Mouse (Mus musculus) retina, postnatal 1 day (tissue): ENCODE results near the gene Pcdh15.

Source experiments
- DNase-seq: peaks from one replicate; pipeline ENCODE4 v3.0.0-alpha.2; 2012

The Pcdh15 gene

GRCm38 (mm10) chr10:73098966-73099845, at the start of gene Pcdh15:
Gene Pcdh15 (plus strand): TSS chr10:73099342.
- peak; percentile 55 for DNase-seq

DNA sequence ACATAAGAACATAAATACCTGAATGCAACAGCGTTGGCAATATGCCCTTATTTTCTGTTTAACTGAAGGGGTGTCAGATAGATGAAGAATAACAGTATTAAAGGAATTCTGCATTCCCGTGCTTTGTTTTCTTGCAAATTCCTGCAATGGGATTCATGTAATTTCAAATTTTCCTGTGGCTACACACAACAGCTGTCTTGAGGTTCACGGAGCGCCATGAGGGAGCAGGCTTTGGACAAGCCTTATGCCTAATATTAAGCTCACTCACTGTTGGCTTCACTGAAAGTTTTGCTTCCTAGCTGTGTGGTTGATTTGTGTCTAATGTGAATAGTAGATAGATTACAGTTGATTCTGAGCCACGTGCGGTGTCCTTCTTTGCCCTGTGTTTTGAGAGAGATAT, 47.1 kb upstream of the Pcdh15 start:
- no peak for DNase-seq

DNA sequence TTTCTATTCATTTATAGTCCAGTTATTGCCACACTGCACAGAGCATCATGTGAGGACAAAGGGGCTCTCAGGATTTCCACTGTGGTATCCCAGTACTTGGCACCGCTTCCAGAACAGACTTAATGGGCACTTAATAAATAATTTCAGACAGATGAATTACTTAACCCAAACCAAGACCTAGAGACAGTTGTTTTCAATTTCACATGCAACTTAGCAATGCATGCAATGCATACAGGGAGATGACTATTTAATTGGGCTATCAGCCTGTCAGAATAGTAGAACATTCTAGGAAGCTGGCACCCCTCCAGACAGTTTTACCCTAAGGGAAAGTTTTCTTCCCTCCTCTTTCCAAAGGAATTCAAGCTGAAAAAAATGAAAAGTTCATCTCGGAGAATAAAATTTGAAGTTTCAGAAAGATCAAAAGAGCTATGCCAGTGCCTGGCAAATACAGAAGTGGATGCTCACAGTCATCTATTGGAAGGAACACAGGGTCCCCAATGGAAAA, 39.4 kb upstream of the Pcdh15 start:
- DNase-seq: no peak

GRCm38 (mm10) chr10:73086703-73087102, 12.4 kb upstream of the Pcdh15 start:
- no peak for DNase-seq

GRCm38 (mm10) chr10:73096531-73097135, 2.5 kb upstream of the Pcdh15 start:
- peak; percentile 83 for DNase-seq

GRCm38 (mm10) chr10:73097176-73097575, 2.0 kb upstream of the Pcdh15 start:
- DNase-seq: no peak

GRCm38 (mm10) chr10:73097979-73098378, 1.2 kb upstream of the Pcdh15 start:
- peak; percentile 81 for DNase-seq

DNA sequence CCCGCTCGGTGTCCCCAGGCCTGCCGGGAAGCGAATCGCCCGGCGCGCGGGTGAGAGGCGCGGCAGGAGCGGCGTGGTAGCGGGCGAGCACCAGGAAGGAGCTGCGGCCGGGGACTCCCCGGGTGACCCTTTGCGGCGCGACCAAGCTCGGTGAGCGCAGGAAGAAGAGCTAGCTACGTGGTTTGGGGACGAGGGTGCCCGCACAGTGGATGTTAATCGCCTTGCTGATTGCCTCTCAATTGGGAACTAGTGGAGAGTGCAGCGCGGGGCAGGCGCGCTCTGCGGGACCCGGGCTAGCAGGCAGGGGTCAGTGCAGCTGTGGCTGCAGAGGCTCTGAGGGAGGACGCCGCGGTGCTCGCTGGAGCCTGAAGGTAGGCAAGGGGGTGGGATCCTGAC, 702 bp downstream of the Pcdh15 start:
- DNase-seq: peak; percentile 67

DNA sequence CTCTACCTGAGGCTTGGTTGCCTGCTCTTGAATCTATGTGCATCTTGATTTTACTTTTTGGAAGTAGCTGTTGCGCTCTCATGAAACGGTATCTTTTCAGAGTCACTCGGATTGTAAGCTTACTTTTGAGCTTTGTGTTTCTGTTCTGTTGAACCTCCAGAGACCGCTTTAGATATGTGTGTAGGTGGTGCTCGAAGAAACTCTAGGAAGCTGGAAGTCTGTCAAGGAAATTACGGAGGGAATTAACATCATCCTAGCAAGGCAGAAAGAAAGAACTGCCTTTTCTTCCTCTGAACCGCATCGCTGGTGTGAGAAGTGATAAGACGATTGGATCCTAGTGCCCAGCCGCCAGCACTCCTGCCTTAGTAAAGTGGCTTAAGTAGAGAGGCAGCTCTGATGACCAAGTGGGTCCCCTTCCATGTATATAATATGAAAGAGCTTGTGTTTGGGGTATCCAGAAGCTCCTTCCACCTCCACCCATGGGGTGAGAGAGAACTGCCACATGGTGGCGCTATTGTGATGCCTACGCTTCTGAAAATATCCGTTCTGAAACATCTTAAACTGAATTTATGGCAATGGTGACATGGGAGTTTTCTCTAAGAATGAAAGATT, 4.3 kb downstream of the Pcdh15 start:
- peak; percentile 26 for DNase-seq

DNA sequence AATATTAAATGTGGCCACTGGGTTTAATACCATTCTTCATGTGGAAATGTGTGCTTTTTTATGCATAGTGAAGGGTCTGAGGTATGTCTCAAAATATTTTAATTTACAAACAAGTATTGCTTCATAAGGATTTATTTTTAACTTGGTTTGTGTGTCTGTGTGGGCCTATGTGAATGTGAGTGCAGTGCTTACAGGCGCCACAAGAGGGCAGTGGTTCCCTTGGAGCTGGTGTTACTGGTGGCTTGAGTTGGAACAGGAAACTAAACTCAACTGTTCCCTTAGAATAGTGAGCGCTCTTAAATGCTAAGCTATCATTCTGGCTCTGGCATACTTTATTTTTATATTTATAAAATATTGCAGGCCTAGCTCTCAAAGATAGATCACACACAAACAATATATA, 6.8 kb downstream of the Pcdh15 start:
- peak; percentile 51 for DNase-seq

DNA sequence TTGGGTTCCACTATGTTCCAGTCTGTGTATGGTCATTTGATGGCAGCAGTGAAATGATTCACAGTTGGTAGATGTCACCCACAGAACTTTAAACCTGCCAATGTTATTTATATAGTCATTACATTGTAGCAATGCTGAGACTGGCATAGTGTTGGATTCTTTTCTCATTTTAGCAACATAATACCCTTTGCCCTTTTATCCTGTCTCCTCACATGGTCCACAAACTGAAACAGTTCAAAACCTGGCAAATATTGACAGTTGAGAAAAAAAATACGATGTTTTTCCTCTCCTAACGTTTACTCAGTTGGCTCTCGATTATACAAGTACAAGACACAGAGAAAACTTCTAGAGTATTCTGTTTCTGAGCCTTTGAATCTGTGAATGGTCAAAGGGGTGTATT, 38.8 kb downstream of the Pcdh15 start:
- no peak for DNase-seq

DNA sequence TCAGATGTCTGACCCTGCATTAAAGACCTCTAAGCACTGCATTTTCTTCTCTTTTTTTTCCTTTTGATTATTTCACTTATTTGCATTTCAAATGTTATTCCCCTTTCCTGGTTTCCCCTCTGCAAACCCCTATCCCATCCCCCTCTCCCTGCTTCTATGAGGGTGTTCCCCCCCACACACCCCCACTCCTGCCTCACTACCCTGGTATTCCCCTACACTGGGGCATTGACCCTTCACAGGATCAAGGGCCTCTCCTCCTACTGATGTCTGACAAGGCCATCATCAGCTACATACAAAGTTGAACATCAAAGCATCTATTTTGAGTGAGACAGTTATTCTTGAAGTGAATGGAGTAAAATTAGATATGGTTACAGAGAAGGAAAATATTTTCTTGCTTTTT, 48.4 kb downstream of the Pcdh15 start:
- DNase-seq: no peak

DNA sequence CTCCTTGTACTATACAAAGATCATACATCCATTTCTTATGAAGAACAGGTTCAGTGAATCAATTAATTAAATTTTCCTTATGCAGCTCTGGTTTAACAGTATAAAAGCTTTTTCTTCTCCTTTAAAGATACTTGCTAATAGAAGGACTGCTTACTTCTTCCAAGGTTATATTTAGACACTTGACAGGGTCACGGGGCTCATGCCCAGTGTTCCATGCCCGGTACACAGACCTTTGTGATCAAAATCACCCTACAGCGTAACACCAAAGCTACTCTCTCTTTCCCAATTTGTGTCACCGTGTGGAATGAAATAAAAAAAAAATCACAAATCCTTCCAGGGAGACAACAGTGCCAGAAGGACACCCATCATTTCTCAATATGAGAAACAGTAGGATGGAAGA, 48.8 kb downstream of the Pcdh15 start:
- DNase-seq: no peak

DNA sequence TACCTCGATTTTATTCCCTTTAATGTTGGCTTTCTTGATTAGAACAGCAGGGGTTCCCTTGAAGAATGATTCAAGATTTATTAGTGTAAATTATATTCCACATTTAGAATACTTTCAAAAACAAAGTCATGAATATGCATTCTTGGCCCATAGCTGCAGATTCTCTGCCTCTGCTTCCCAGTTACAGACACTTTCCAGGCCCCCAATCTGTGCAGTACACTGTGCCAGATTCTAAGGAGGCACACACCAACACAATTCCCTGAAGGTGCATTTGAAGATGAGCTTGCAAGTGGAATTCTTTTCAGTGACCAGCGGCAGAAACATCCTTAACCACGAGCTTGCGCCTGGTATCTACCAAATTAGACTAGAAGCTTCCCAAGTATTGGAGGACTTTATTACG, 55.4 kb downstream of the Pcdh15 start:
- no peak for DNase-seq

DNA sequence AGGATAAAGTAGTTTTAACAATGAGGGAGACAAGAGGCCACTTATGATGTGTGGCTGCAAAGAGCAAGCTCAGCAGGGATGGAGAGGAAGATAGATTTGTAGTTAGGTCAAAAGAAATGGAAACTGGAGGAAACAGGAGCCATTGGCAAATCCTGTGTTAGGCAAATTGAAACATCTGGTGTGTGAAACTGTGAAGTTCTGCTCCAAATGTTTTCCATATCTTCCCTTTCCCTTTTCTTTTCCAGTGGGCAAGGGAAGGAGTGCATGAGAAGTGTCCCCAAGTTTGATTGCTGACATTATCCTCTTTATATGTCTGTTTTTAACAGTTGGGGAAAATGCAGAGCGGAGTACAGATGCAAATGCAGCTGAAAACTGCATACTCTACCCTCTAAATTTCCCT, 62.6 kb downstream of the Pcdh15 start:
- DNase-seq: no peak

DNA sequence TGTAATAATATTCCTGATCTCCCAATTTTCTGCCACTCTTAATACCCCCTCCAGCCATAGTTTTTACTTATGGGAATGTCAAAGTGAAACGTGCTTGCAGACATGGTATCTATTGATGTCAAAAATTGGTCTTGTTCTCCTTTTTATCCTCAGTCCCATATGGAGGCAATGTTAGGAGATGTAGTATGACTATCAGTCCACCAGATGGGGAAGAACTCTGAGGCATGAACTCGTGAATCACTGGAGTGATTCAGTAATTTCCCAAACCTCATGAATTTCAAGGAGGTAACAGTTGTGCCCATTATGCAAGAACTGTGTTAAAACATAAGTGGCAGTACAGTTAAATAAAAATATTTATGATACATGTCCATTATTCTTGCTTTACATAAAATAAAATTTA, 116.9 kb downstream of the Pcdh15 start:
- DNase-seq: no peak

DNA sequence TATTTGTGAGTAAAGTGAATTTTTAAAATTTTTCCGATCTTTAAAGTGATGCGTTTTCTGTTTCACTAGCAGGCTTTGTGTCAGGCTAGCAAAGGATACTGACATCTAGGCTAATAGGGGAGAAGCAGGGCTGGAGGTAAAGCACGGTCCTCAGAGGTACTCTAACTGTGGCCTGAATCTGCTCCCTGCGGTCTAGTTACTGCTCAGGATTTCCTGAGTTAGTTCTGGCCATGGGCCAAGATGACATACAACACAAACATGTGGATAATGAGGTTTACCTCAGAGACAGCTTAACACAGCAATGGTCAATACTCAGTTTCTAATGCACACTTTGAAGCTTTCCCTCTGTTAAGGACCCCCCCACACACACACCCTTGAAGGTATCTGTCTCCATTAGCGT, 143.2 kb downstream of the Pcdh15 start:
- no peak for DNase-seq

GRCm38 (mm10) chr10:73280438-73280837, 181.3 kb downstream of the Pcdh15 start:
- no peak for DNase-seq

GRCm38 (mm10) chr10:73296456-73296855, 197.3 kb downstream of the Pcdh15 start:
- DNase-seq: no peak

DNA sequence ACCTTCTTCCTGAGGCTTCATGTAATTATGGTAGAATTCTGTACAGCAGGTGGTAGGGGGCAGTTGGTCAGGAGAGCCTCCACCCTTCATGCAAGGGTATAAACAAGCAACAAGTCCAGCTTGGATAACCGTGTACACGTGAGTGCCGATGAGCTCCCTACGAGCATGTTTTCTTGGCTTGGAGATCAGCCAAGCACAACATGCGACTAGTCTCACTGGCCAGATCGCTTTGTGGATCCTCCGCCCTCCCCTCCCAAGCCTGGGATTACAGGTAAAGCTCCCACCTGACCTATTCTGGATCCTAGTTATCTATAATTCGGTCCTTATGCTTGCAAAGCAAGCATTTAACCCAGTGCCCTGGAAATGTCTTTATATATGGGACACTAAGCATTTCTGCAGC, 202.8 kb downstream of the Pcdh15 start:
- DNase-seq: no peak

GRCm38 (mm10) chr10:73306677-73307076, 207.5 kb downstream of the Pcdh15 start:
- no peak for DNase-seq

GRCm38 (mm10) chr10:73326861-73327260, 227.7 kb downstream of the Pcdh15 start:
- DNase-seq: no peak

- DNase-seq: no peak
These were observed 234.3 kb downstream of the Pcdh15 start for GRCm38 (mm10) chr10:73333426-73333825.

DNA sequence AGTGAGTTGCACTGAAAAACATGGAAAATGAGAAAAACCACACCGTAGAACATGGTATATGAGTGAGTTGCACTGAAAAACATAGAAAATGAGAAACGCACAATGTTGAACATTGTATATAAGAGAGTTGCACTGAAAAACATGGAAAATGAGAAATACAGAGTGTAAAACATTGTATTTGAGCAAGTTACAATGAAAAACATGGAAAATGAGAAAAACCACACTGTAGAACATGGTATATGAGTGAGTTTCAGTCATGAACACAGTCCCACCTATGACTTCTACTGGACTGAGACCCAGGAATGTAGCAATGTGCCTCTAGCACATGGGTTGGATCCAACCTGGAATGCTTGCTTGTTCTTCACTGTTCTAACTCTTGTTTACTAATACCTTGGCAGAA, 279.9 kb downstream of the Pcdh15 start:
- DNase-seq: no peak
